Mouse (Mus musculus) effector memory CD4-positive, alpha-beta T cell, adult 7 months (primary cell): ENCODE results near the gene Cdh20. TPM values are rescaled to one million over a fixed set of nuclear protein-coding genes. Genes with fewer than 3 reads are reported as not detected.

Experiments used
- polyA plus RNA-seq: library from polyadenylated mRNA; unstranded; fragments of 100-300 nt; shearing (Covaris generic); gene quantifications from one replicate; pipeline ENCODE4 v1.2.1, GENCODE M21; 2017

Gene Cdh20
- polyA plus RNA-seq = not detected

DNA sequence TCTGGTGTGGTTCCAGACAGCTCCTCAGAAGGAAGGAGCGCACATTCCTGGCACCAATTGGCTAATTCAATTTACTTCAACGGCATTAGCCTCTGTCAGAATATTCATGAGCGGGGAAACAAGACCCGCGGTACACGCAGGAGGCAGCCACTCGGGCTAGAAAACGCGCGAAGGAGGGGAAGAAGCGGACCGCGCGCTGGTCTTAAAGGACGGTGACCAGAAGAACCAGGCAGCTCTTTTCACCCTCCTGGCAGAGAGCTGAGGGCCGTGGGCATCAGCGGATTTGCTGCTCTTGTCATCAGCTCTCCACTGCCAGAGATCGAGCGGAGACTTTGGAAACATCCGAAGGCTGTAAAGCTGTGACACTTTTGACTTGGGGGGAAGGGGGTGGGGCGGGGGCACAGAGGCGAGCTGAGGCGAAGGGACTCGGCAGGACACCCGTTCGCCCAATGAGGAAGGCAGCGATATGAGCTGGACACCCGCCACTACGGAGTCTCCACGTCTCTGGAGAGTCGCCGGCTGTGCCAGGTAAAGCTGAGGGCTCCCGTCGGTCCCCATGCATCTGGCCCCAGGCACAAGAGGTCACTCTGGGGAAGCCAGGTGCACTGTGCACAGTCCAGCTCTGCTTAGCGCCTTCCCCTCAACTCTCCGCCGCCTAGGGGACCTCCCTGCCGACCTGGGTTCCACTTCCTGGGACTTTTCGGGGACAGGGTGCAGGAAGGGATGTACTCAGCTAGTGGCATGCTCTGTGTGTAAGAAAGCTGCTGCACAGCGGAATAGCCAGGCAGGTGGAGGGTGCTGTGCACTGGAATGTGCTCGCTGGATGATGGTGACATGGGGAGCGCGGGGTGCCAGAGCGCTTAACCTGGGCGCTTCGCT is at the start of gene Cdh20:
Gene Cdh20, plus strand, starts transcription at position 159 of the 879 bp plus-strand sequence.

